Mouse (Mus musculus) forebrain, embryonic 11.5 days (tissue): ENCODE measurements around the gene Clk1. TPM values are rescaled to one million over a fixed set of nuclear protein-coding genes. Genes with fewer than 3 reads are reported as not detected.

ENCODE experiments used
- polyA plus RNA-seq: library from polyadenylated mRNA; unstranded; fragments of >200 nt; fragmentation: Nextera tagmentation; extraction: Ambion mirVana; gene quantifications from 2 replicates; pipeline ENCODE4 v1.2.1, GENCODE M21; 2014

Clk1 gene
- polyA plus RNA-seq, 1 experiment from 2014 or later, result 158 TPM

Other genes with a start within 250 kb of the Clk1 start
- gene Aox4, start 213.7 kb downstream of the Clk1 start, polyA plus RNA-seq, result 0.07 TPM in 1 of 2 replicates, not detected in the other
- 0.05 TPM in 1 of 2 replicates, not detected in the other for gene Aox2, start 145.7 kb downstream of the Clk1 start, polyA plus RNA-seq
- gene Bzw1, start 31.2 kb downstream of the Clk1 start, polyA plus RNA-seq, result 515 and 551 TPM in 2 replicates
- gene Nif3l1, start 21.1 kb upstream of the Clk1 start, polyA plus RNA-seq, result 64.6 and 66.6 TPM in 2 replicates
- gene Ppil3, start 21.4 kb upstream of the Clk1 start, polyA plus RNA-seq, result 53.8 and 53.9 TPM in 2 replicates
- 46.7 and 54.0 TPM in 2 replicates for gene Orc2, start 81.0 kb upstream of the Clk1 start, polyA plus RNA-seq
- gene Fam126b, start 162.3 kb upstream of the Clk1 start, polyA plus RNA-seq, result 8.0 and 8.5 TPM in 2 replicates
- 142 and 146 TPM in 2 replicates for gene Ndufb3, start 162.3 kb upstream of the Clk1 start, polyA plus RNA-seq